Mouse (Mus musculus): ENCODE results near the gene Aqp9. TPM values are rescaled to one million over a fixed set of nuclear protein-coding genes. Genes with fewer than 3 reads are reported as not detected.

Aqp9 gene
- total RNA-seq, 1 experiment from 2014 or later = 24.3 TPM

DNA sequence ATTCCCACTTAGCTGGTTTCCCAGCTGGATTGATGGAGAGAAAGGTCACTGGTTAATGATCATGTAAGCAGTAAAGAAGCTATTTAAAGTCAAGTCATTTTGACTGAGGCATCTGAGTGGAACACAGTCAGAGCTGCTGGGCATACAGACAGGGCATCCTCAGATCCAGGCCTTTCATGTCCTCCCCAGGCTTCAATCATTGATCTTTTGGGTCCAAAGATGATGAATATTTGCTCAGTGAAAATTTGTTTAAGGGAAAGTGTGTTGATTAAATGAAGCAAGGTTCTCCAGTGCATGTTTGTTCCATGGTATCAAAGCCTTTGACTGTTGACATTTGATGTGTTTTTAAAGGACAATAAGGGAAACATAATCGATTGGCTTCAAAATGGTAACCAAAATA is 7.2 kb upstream of the Aqp9 start:
- ATAC-seq (replicated peaks in 1 of 2; ENCODE audit: insufficient read depth in 1 of 2, low FRiP score in 2 of 2, low TSS enrichment in 1 of 2, low read depth in 1 of 2, poor library complexity in 2 of 2, severe bottlenecking in 2 of 2) = no peak

DNA sequence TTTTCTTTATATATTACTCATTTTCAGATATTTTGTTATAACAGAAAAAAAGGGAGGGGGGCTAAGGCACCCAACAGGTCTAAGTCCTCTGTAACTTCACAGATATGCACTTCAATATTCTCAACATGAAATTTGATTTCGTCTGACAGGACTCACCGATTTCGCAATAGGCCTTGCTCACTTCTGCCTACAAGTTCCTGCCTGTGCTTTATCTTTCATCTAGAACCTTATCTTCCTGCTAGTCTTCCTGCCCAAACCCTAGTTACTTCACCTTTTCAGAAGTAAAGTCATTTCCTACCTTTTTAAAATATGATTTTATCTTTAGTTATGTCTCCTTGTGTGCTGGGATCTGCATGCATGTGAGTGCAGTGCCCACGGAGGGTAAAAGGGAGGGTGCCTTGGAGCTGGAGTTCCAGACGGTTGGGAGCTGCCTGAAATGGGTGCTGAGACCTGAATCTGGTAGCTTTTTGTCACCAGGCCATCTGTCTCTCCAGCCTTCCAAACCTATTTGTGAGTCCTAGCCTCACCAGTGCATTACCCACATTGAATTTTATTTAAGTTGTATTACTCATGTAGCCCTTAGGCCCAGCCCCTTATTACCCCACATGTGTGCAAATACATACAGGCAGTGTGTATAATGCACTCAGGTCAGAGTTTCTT is 6.0 kb upstream of the Aqp9 start:
- peak; percentile 48 to 67; a peak in 3 of 4 replicates for ATAC-seq (replicated peaks in 1 of 2; ENCODE audit: insufficient read depth in 1 of 2, low FRiP score in 2 of 2, low TSS enrichment in 1 of 2, low read depth in 1 of 2, poor library complexity in 2 of 2, severe bottlenecking in 2 of 2)

DNA sequence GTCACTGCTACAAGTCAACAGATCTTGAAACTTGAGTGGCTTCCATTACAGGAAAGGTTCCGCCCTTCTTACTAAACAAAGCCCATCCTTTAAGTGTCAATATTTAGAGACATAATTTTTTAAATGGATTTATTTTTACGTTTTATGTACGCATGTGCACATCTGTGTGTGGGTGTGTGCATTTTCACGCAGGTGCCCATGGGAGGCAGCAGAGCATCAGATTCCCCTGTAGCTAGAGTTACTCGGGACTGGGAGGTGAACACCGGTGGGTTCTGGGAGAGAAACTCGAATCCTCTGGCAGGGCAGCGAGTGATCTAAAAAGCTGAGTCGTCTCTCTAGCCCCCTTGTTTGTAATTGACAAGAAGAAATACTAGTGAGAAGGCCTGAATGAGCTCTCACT is 5.1 kb upstream of the Aqp9 start:
- ATAC-seq (replicated peaks in 1 of 2; ENCODE audit: insufficient read depth in 1 of 2, low FRiP score in 2 of 2, low TSS enrichment in 1 of 2, low read depth in 1 of 2, poor library complexity in 2 of 2, severe bottlenecking in 2 of 2) = no peak

DNA sequence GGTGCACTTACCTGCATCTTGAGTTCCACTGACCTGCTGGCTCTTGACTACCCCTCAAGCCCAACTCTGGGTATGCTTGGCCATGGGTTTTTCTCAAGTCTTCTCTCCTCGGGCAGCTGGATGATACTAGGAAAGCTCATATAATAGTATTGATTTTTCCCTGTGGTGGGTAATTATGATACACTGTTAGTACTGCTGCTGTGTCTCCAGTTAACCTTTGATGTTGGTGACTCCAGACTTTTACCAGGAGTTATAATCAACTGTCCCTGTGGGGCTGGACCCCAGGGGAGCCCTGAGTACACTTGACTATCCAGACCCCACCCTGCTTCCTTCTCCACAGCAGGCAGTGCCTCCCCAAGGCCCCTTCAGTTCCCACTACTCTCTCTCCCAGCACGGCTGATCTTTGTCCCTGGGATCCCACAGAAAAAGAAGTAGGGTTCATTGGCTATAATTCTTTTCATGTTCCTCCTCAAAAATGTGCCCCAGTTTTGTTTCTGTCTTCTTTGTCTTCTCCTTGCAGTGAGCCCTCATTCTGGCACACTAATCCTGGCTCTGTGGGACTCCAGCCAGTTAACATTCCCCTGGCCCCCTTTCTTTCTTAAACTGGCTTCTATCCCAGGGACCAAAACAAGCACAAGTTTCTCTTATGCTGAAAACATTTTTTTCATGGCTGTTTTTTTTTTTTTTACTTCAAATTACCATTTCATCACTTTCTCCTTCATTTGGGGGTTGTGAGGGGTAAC is 838 bp downstream of the Aqp9 start:
- no peak for ATAC-seq (replicated peaks in 1 of 2; ENCODE audit: insufficient read depth in 1 of 2, low FRiP score in 2 of 2, low TSS enrichment in 1 of 2, low read depth in 1 of 2, poor library complexity in 2 of 2, severe bottlenecking in 2 of 2)

DNA sequence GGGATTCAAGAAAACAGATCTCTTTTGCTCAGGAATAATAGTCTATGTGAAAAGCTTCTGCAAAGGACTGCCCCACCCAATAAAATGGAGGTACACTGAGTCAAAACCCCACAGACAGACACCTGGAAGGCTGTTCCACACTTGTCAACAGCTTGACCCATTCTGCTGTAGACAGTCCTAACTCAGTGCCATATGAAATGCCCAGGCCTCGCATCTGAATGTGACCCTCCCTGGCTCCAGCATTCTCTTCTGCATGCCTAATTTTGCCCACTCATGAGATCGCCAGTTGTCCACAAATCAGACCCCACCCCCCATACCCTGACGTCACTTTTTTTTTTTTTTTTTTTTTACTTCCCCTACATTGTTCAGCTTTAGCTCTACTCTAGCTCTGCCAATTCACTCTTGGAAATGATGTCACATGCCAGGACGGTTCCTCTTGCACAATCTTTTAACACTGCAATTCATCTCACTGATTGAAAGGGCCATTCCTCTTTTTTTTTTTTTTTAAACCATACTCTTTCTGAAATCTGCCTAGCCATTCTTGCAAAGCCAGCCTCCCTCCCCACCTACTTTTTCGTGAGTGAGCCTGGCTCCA is 1.5 kb downstream of the Aqp9 start:
- peak; percentile 61 to 72 for ATAC-seq (replicated peaks in 1 of 2; ENCODE audit: insufficient read depth in 1 of 2, low FRiP score in 2 of 2, low TSS enrichment in 1 of 2, low read depth in 1 of 2, poor library complexity in 2 of 2, severe bottlenecking in 2 of 2)

DNA sequence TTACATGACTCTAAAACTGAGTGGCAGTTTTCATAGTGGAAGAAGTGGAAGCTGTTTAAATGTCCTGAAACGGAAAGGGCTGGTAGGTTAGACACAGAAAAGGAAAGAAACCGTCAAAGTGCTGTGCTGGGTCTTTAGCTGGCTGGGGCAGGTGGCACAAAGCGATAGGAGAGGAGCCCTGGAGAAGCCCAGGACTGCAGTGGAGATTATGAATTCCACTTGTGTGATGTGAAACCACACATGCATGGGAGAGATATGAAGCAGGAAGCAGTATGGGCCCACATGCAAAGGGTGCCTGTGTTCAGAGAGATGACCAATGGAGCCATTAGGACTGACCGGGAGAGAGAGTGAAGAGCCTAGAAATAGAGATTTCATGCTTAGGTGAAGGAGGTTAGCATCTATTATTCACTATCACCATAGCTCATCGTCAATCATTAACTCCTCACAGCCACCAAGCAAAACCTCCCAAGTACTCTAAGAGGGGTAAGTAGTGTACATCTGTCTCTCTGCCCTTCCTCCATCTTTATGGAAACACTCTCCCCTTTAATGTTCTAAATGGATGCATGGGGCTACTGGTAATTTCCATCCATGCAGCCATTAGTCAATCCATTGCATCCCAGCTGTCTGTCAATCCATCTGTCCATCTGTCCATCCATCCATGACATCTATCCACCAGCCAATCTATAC is 2.3 kb downstream of the Aqp9 start:
- peak in 1 of 2 experiments; percentile 37; a peak in 2 of 4 replicates for ATAC-seq (replicated peaks in 1 of 2; ENCODE audit: insufficient read depth in 1 of 2, low FRiP score in 2 of 2, low TSS enrichment in 1 of 2, low read depth in 1 of 2, poor library complexity in 2 of 2, severe bottlenecking in 2 of 2)

DNA sequence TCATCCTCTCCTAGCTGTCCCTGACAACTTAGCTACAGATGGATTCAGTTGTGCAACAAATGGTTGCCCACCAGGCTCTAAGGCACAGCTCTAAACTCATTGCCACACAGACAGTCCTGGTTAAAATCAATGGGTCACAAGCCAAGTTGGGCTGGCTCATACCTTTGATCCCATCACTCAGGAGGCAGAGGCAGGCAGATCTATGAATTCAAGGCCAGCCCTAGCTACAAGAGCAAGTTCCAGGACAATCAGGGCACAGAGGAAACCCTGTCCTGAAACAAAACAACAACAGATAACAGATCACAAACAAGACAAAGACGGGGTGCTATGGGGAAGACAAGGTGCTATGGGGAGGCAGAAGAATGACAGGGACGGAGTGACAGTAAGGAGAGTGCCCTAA is 3.0 kb downstream of the Aqp9 start:
- ATAC-seq (replicated peaks in 1 of 2; ENCODE audit: insufficient read depth in 1 of 2, low FRiP score in 2 of 2, low TSS enrichment in 1 of 2, low read depth in 1 of 2, poor library complexity in 2 of 2, severe bottlenecking in 2 of 2) = 0 out of 4 replicates have a peak, but pooled peaks of 1 of the 2 experiments have one; percentile 0

DNA sequence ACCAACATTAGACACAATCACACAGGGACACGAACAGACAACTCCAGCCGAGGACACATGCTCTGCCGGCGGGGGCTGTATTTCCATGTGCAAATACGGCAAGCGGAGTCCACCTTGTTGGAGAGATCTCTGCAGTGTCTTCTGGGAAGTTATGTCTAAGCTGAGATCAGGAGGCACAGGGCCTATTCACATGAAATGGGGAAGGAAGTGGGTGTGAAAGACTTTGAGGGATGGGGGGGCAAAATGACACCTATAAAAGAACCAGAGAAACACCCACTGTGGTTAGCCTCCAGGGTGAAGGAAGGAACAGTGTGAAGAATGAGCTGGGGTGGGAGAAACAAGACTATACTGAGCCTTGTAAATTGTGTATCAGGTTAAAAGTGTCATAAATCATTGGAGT is 3.4 kb downstream of the Aqp9 start:
- ATAC-seq (replicated peaks in 1 of 2; ENCODE audit: insufficient read depth in 1 of 2, low FRiP score in 2 of 2, low TSS enrichment in 1 of 2, low read depth in 1 of 2, poor library complexity in 2 of 2, severe bottlenecking in 2 of 2) = peak; percentile 66 to 81

DNA sequence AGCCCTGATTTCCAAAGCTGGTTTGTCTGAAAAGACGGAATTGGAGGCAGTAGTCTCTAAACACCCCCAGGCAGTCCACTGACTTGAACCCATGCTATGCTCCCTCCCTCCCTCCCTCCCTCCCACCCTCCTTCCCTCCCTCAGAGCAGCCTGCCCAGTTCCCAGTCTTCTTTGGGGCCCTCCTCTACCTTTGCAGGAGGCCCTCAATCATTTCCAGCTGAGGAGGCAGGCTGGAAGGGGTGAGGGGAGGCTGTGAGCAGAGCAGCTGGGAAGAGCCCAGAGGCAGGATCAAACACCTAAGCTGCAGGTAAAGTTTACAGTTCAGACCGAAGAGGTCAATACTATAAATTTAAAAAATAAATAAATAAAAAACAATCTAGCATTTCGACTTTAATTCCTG is 4.1 kb downstream of the Aqp9 start:
- ATAC-seq (replicated peaks in 1 of 2; ENCODE audit: insufficient read depth in 1 of 2, low FRiP score in 2 of 2, low TSS enrichment in 1 of 2, low read depth in 1 of 2, poor library complexity in 2 of 2, severe bottlenecking in 2 of 2) = no peak

DNA sequence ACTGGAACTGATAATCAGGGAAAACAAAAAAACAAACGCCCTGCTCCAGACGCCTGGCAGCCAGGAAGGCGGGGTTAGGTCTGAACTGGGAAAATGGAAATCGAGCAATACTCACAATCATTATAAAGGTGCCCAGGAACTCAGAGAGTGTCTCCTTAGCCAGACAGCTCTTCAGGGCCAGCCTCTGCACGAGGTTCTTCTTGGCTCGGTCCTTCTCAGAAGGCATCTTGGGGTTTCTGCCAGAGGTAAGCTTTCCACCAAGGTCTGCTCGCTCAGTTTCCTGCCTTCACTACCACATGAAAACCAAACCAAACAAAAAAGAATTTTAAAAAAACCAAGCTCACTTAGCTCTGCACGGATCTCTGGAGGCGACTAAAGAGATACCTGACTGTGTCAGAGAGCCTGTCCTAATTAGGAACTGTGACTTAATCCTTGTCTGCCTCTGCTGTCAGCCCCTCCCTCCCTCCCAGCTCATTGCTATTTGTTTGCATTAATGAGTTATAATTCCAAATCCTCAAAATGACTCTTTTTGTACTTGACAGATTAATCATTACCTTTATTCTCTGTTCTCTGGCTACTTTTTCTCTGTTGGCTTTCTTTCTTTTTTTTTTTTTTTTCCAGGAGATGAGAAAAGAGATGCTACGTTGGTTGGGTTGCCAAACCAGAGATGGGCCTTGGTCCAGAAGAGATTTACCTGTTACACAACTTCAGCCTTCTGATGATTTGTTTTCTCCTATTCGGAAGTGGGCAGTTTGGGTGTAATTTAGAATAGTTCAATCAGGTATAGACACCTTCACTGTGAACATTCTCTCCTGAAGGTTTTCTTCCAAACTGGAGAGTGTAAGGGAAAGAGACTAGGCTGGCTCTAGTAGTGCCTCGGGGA is 5.4 kb downstream of the Aqp9 start:
- no peak for ATAC-seq (replicated peaks in 1 of 2; ENCODE audit: insufficient read depth in 1 of 2, low FRiP score in 2 of 2, low TSS enrichment in 1 of 2, low read depth in 1 of 2, poor library complexity in 2 of 2, severe bottlenecking in 2 of 2)

DNA sequence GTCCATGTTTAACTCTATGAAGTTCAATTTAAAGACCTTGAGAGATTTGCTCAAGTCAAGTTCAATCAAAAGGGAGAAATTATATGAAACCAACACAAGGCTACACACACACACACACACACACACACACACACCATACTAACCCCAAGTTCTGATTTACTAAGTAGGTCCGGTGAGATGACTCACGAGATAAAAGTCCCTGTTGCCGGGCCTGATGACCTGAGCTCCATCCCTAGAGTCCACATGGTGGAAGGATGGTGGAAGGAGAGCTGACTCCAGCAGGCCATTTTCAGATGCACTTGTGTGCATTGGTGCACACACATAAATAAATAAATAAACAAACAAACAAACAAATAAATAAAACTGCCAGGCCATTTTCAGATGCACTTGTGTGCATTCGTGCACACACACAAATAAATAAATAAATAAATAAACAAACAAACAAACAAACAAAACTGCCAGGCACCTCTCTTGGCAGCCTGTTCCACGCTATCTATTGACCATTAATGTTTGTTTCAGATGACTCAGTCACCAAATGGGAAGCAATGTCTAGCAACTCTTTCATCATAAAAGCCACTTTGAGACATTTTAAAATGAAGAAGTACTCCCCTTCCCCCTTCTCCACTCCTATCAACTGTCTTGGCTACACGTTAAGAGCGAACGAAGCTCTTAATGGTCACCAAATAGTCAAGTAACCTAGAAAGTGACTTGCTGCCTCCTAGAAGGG is 6.2 kb downstream of the Aqp9 start:
- ATAC-seq (replicated peaks in 1 of 2; ENCODE audit: insufficient read depth in 1 of 2, low FRiP score in 2 of 2, low TSS enrichment in 1 of 2, low read depth in 1 of 2, poor library complexity in 2 of 2, severe bottlenecking in 2 of 2) = no peak

DNA sequence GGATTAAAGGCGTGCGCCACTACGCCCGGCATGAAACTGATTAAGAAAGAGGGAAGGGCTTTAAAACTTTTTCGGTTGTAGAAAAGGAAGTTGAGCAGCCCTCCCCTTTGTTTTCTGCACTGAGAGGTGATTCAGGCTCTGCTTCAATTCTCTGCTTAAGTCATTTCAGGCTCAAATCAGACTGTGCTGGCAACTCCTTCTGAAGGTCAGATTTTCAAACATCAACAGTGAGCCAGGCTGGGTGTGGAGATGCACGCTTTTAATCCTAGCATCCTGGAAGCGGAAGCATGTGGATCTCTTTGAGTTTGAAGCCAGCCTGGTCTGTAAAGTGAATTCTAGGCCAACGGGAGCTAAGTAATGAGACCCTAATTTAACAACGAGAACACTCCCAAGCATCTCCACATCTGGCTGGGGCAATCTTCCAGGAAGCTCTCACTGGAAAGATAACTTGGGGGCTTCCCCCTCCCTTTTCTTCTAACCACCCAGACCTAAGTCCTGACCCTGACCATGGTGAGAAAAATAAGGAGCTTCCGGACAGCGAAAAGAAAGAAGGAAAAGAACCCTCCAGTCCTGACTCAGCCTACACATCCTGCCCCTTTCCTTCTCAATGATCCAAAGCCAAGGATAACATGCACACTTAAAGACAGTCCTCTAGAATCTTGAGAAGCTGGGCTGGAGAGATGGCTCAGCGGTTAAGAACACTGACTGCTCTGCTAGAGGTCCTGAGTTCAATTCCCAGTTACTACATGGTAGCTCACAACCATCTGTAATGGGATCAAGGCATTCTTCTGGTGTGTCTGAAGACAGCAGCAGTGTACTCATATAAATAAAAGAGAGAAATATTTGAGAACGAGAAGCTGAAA is 7.4 kb downstream of the Aqp9 start:
- ATAC-seq (replicated peaks in 1 of 2; ENCODE audit: insufficient read depth in 1 of 2, low FRiP score in 2 of 2, low TSS enrichment in 1 of 2, low read depth in 1 of 2, poor library complexity in 2 of 2, severe bottlenecking in 2 of 2) = no peak

DNA sequence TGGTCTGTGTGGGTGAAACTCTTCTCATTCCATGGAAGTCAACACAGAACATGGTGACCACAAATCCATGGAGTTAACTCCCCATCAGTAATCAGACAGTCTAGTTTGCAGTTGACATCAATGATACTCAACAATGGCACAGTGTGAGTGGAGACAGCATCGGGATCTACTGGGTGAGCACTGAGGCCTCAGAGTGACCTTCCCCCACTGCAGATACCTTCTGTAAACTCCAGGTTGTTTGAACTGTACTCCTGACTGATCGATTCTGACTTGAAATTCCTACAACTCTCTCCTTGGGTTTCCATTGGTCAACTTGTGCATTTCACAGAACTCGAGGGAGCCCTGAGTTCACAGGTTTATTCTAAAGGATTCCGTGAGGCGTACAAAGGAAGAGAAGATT is 8.8 kb downstream of the Aqp9 start:
- ATAC-seq (replicated peaks in 1 of 2; ENCODE audit: insufficient read depth in 1 of 2, low FRiP score in 2 of 2, low TSS enrichment in 1 of 2, low read depth in 1 of 2, poor library complexity in 2 of 2, severe bottlenecking in 2 of 2) = no peak

DNA sequence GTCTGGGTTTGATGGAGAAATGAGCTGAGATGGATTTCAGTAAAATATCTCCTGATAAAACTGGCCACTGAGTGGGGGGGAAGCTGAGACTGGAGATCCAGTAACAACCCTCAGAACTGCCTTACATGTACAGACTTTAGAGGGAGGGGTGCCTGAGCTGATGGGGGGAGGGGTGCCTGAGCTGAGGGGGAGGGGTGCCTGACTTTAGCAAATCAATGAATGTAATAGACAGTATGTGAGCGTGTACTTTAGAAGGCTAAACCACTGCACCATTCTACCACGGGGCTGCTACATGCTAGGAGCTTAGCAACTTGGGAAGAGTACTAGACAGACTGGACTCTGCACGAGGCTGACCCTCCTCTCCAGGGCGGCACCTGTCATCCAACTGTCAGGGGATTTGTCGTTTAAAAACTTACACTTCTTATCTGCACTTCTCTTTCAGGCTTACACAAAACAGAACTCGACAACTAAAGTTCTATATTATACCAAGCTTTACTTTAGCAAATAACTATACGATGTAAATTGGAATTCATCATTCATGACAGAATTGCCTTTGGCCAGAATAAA is 9.3 kb downstream of the Aqp9 start:
- ATAC-seq (replicated peaks in 1 of 2; ENCODE audit: insufficient read depth in 1 of 2, low FRiP score in 2 of 2, low TSS enrichment in 1 of 2, low read depth in 1 of 2, poor library complexity in 2 of 2, severe bottlenecking in 2 of 2) = no peak

DNA sequence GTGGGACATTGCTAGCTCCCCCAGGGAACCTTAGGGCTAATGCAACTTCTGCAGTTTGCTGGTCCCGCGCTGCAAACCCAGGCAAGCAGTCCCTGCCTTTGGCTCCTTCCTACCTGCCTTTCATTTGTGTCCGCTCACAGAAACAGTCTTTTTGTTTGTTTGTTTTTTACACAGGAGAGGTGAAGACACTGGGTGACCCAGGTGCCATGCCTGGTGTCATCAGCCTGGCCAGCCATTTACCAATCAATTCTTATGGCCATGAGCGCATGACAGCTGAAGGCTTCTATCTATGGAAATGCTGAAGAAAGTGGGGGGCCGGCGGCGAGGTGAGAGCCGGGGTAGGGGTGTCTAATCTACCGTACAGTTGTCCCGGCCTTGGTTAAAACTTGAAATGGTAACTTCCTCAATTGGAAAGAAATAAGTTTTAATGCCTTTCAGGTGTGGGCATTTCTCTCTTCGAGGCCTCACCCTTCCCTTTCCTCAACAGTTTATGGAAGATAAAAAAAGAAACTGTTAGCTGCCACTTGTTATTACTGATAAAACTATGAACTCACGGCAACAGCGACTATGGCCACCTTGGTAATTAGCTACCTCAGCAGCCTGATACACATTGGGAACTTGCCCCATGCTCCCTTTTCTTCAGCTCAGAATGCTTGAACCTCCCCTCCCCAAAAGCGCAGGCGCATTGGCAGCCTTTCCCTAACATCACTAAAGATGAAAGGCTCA is 10.4 kb downstream of the Aqp9 start:
- no peak for ATAC-seq (replicated peaks in 1 of 2; ENCODE audit: insufficient read depth in 1 of 2, low FRiP score in 2 of 2, low TSS enrichment in 1 of 2, low read depth in 1 of 2, poor library complexity in 2 of 2, severe bottlenecking in 2 of 2)
